Mouse (Mus musculus) T-helper 2 cell (primary cell): ENCODE results near the gene Cldn10.

Source experiments
- in situ Hi-C: fragments of 300-600 bp; cut with MboI, MseI; formaldehyde crosslinking; loops from one replicate; pipeline ENCODE4 v1.15.1; 2025; ENCODE audit warnings: high pct_unique_total_duplicates

The Cldn10 gene

GRCm38 (mm10) chr14:118787621-118788020 is at the start of gene Cldn10:
Gene Cldn10 (plus strand): TSS chr14:118787908.
- in situ Hi-C loops = no loop called here

- in situ Hi-C loops = no loop called here
These were observed 45.9 kb upstream of the Cldn10 start for GRCm38 (mm10) chr14:118741780-118742179.

DNA sequence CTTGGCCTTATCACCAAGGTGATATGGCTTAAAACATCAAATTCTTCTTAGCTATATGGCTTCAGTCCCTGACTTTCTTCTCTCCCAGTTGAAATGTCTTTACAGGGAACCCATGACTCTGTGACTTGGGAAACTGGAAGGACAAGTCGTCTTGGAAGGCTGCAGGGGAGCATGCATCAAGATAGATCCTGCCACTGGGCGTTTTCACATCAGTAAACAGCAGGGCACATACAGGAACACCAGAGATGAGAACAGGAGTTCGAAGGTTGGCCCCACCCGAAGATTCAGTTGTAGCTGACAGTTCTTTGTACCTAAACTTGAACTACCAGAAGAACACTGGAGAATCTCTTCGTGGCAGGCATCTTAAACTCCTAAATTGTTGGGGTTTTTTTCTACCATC is 44.8 kb upstream of the Cldn10 start:
- in situ Hi-C loops = no loop called here

GRCm38 (mm10) chr14:118749068-118749467 is 38.6 kb upstream of the Cldn10 start:
- in situ Hi-C loops = no loop called here

GRCm38 (mm10) chr14:118749715-118750114 is 38.0 kb upstream of the Cldn10 start:
- in situ Hi-C loops = loop anchor here (25.0 kb wide), 1 partner anchor 537 kb away; no protein-coding TSS in a partner anchor

GRCm38 (mm10) chr14:118750505-118751192 is 37.1 kb upstream of the Cldn10 start:
- in situ Hi-C loops = loop anchor here (25.0 kb wide), 1 partner anchor 538 kb away; no protein-coding TSS in a partner anchor

DNA sequence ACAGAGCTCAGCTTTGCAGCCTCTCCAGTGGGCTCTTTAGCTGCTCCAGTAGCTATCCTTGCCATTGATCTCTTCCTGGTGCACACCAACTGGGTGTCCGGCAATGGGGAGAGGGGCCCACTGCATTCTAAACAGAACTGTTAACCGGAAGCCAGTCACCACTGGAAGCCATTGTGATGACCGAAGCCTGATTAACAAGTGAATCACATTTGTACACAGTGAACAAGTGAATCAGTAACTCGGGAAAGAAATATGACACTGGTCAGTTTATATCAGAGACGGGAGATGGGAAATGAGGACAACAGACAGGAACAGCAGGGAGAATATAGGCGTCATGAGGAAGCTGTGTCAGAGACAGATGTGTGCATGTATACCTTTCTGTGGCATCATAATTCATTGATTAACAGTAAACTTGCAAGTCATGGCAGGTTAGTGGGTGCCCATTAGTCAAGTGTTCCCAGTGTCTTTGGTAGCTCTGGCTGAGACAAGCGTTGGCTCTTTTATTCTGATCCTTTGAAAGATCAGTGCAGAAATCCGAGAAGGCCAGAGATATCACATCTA is 36.4 kb upstream of the Cldn10 start:
- in situ Hi-C loops = loop anchor here (25.0 kb wide), 1 partner anchor 539 kb away; no protein-coding TSS in a partner anchor

DNA sequence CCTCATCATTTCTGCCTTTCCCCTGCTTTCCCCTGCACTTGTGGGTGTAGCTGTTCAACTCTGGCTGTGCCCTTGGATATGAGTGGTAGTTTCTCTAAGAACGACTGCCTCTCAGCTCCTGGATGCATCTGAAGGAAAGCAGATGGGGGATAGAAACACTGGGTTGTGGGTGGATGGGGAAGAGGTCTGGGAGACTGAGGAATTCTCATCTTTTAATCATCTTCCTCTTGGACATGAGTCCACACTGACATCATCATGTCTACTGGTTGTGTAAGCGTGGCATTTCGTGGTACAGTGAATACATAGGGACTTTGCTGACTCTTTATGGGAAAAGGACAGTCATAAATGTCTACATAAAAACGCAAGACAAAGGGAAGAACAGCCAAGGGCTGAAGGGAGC is 31.7 kb upstream of the Cldn10 start:
- in situ Hi-C loops = loop anchor here (25.0 kb wide), 1 partner anchor 544 kb away; no protein-coding TSS in a partner anchor

DNA sequence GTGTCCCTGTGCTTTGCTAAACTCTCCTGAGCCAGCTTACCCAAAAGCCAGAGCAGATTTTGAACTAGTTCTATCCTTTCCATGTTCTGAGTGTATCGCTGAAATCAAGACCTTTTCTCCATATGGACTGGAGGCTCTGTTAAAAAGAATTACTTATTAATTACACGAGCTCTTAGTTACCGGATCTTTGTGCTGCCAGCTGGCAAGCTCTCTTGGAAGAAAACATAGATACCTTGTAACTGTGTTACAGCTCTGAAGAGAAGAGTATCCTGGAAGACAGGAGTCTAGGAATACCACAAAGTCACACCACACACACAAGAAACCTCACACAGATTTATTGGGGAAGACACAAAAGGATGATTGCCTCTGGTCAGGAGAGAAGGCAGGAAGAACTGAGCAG is 31.1 kb upstream of the Cldn10 start:
- in situ Hi-C loops = loop anchor here (25.0 kb wide), 1 partner anchor 544 kb away; no protein-coding TSS in a partner anchor

GRCm38 (mm10) chr14:118763362-118763761 is 24.3 kb upstream of the Cldn10 start:
- in situ Hi-C loops = loop anchor here (25.0 kb wide), 1 partner anchor 551 kb away; no protein-coding TSS in a partner anchor

- in situ Hi-C loops = loop anchor here (25.0 kb wide), 1 partner anchor 552 kb away; no protein-coding TSS in a partner anchor
These were observed 23.7 kb upstream of the Cldn10 start for GRCm38 (mm10) chr14:118763917-118764495.

GRCm38 (mm10) chr14:118765306-118765705 is 22.4 kb upstream of the Cldn10 start:
- in situ Hi-C loops = loop anchor here (5.0 to 25.0 kb wide), 2 partner anchors 143 to 553 kb away; no protein-coding TSS in a partner anchor

DNA sequence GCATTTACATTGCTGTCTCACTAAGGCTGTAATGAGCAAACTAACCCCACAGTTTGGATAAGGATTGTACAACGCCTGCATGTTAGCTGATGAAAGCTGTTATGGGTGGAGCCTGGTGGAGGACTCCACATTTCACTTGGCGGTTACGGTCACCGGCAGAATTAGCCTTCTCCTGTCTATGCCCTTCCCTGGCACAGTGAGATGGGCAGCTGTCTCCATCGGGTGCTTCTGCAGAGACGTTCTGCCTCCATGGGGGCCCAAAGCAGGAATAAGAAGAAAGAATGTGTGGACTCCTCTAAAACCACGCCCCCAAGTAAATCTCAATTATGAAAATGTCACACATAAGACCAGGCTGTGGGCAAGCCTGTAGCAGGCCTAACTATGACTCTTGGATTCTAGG is 21.8 kb upstream of the Cldn10 start:
- in situ Hi-C loops = loop anchor here (5.0 to 25.0 kb wide), 2 partner anchors 144 to 554 kb away; no protein-coding TSS in a partner anchor

GRCm38 (mm10) chr14:118766368-118766767 is 21.3 kb upstream of the Cldn10 start:
- in situ Hi-C loops = loop anchor here (5.0 to 25.0 kb wide), 2 partner anchors 144 to 554 kb away; no protein-coding TSS in a partner anchor

- in situ Hi-C loops = loop anchor here (5.0 to 25.0 kb wide), 2 partner anchors 146 to 556 kb away; no protein-coding TSS in a partner anchor
These were observed 19.9 kb upstream of the Cldn10 start for GRCm38 (mm10) chr14:118767673-118768353.

DNA sequence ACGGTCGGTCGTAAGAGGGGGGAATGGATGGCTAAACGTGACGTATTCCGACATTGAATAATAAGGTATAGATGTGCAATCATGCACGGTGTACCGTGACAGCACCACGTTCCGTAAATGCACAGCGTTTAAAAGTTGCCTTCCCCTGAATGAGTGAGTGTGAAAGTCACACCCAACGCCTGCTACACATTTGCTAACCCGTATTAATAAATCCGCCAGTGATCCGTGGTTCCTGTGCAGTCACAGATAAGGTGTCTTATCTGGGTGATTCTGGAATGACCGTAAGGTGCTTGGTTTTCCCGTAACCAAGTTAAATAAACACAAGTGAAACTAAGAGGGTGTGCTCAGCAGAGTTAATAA is 19.4 kb upstream of the Cldn10 start:
- in situ Hi-C loops = loop anchor here (5.0 to 25.0 kb wide), 2 partner anchors 146 to 556 kb away; no protein-coding TSS in a partner anchor

DNA sequence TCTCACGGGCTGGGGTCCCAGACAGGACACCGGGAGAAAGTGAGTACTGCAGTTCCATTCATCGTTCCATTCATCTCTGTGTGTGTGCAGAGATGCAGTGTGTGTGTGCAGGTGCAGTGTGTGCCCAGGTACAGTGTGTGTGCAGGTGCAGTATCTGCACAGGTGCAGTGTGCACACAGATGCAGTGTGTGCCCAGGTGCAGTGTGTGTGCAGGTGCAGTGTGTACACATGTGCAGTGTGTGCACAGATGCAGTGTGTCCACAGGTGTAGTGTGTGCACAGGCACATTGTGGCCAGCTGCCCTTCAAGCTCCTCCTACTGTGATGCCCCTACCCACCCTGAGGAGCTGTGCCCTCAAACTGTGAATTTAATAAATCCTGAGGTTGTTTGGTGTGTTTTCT is 14.0 kb upstream of the Cldn10 start:
- in situ Hi-C loops = loop anchor here (25.0 kb wide), 1 partner anchor 561 kb away; no protein-coding TSS in a partner anchor

GRCm38 (mm10) chr14:118774507-118775428 is 12.9 kb upstream of the Cldn10 start:
- in situ Hi-C loops = loop anchor here (25.0 kb wide), 1 partner anchor 562 kb away; no protein-coding TSS in a partner anchor

DNA sequence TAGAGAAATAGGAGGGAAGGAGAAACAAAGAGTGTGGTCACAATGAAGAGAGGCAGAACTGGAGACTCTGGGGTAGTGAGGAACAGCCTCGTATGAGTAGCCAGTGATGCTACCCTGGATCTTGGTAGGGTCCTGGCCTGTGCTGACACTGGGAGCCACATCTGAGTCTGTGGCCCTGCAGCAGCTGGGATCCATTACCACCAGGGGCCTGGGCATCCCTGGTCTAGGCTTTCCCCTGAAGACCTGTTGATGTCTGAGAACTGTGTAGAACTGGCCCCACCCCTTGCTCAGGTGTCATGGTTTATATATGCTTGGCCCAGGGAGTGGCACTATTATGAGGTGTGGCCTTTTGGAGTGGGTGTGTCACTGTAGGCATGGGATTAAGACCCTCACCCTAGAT is 12.2 kb upstream of the Cldn10 start:
- in situ Hi-C loops = no loop called here

DNA sequence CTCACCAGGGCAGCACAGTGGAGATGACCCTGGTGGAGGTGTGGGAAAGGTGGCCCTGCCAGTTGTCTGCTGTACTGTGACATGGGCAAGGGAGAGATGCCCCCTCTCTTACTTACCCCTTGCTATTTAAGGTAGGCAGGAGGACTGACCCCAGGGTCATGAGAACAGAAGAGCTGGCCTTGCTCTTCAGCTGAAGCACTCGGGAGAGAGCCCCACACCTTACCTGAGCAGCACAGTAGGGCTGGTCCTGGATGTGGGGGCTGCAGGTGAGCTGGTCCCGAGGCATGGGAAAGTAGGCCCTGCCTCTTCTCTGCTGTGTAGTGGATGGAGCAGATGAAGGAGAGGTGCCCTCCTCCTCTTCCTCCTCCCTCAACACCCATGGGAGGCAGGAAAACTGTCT is 11.3 kb upstream of the Cldn10 start:
- in situ Hi-C loops = no loop called here
